Mouse (Mus musculus): ENCODE results near the gene Tas1r2.

Tas1r2 gene

DNA sequence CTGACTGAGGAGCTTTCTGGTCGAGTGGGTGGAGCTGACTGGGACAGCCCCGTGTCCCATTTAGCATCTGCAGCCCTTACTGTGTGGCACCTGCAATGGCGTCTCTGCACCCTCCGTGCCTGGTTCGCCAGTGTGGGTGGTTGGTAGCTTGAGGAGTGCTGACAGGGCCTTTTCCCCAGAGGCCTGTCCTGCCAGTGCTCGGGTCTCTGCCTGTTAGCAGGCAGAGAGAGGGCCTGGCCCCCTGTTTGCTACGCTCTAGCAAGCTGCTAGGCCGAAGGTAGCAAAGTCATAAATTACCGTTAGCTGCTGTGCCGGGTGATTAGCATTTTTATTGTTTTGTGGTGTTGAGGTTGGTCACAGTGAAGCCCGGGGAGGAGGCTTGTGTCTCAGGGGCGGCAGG lies 13.5 kb upstream of the Tas1r2 start:
- no peak for DNase-seq (ENCODE audit: low spot score)

GRCm38 (mm10) chr4:139640333-139640732 lies 13.0 kb upstream of the Tas1r2 start:
- no peak for DNase-seq (ENCODE audit: low spot score)

DNA sequence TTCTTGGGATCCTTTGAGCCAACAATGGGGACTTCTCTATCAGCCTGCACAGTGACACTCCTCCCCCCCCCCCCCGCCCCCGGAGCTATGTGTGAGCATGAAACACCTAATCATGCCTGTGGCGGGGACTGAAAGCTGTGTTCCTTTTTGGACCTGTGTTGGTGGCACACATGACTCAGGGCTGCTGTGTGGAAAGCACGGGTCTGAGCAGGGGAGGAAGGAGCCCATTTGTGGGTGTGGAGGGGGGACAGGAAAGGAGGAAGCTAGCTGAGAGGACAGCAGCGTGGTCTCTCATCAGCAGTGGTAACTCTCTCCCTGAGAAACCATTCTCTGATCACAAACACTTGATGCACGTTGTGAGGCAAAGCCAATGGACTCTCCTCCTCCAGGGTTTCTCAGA lies 12.6 kb upstream of the Tas1r2 start:
- no peak for DNase-seq (ENCODE audit: low spot score)

DNA sequence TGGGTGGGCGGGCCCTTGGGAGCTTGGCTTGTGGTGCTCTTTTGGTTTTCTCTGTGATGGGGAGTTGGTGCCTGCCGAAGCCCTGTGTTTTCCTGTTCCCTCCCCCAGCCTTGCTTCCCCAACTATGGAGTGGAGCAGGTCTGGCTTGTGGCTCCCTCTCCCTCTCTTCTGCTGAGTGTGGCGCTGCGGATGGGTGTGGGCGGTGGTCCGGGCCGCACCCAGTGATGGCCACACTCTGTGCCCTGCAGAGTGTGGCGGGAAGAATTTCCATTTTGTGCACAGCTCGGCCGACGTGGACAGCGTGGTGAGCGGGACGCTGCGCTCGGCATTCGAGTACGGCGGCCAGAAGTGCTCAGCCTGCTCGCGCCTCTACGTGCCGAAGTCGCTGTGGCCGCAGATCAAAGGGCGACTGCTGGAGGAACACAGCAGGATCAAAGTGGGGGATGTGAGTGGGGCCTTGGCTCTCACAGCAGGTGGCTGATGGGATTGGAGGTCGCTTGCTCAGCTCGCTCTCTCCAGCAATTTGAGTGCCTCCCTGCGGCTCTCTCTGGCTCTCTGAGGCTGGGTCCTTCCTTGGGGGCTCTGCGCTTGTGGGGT lies 11.4 kb upstream of the Tas1r2 start:
- DNase-seq (ENCODE audit: low spot score) = no peak

DNA sequence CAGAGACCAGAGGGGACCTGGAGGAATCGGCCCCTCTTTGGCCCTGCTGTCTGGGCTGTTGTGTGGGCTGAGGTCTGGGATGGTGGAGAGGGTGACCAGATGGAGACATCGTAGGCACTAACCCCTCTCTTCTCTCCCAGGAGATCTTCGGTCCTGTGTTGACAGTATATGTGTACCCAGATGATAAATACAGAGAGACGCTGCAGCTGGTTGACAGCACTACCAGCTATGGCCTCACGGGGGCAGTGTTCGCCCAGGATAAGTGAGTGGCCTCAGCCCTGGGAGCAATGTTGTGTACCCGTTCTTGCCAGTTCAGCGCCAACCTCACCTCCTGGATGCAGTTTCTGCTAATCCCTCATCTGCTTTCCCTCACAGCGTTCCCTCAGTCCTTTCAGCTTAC lies 9.4 kb upstream of the Tas1r2 start:
- DNase-seq (ENCODE audit: low spot score) = peak; percentile 85

- no peak for DNase-seq (ENCODE audit: low spot score)
These were observed 6.4 kb upstream of the Tas1r2 start for GRCm38 (mm10) chr4:139646916-139647315.

DNA sequence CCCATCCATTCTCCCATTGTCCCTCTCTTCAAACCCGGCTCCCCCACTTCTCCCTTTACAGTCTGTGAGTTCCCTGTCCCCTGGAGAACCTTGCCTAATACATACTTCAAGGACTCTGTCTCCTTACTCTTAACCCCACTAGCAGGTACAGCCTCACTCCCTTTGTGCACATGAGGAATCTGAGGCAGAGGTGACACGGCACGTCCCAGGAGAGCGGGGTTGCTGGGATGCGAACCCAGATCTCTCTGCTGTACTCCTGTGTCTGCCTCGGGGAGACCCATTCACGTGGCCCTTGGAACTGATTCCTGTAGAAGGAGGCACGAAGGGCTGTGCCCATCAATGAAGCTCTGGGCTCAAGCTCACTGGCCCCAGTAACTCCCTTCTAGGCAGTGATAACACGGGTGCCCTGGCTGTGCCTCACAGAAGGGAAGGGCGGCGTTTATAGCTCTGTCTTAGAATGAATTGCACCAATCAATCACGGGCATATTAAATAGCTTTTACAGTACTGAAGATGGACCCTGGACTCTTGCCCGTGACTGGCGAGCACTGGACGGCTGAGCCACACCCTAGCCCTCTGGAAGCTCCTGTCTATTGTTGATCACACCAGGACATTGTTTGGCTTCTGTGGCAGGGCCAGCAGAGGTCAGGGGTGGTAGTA lies 3.1 kb upstream of the Tas1r2 start:
- DNase-seq (ENCODE audit: low spot score) = no peak

DNA sequence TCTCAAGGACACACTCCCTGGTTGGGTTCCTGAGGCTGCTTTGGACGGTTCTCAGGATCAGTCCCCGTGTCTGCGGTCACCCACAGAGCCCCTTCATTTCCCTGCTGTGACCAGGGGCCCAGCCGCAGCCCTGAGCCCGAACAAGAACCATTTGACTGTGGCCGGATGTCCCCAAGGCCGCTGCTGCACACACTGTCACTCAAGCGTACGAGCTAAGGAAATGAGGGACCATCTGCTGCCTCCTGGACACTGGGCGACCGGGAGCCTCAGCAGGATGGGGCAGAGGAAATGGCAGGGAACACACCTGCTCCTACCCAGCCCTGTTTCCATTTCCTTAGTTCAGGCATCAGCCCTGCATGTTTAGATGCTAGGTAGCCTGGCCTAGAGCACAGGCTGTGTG lies 2.4 kb upstream of the Tas1r2 start:
- DNase-seq (ENCODE audit: low spot score) = no peak

DNA sequence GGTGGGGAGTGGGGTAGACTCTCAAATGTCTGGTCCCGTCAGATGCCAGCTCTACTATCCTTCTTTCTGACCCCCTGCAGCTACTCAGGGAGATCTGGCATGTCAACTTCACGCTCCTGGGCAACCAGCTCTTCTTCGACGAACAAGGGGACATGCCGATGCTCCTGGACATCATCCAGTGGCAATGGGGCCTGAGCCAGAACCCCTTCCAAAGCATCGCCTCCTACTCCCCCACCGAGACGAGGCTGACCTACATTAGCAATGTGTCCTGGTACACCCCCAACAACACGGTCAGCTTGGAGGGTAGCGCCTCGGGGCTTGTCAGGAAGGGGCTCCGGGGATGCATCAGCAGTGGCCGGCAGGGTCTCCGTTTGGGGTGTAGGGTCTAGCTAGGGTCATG lies 8.6 kb downstream of the Tas1r2 start:
- DNase-seq (ENCODE audit: low spot score) = no peak

DNA sequence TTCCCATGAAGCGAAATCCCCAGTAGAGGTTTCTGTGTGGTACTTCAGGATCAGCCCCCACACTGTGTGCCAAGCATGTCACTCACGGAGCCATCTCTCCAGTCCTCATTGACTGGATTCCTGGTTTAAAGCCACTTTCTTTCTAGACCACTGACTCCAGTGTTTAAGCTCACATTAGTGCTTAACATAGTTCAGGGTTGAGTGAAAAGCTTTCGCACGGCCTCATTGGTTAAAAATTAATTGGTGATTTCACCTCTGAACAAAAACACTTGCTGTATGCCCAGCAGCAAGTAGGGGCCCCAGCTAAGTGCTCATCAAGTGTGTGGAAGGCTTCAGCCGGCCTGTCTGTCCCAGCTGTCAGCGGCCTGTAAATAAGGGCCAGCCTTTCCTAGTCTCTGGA lies 14.3 kb downstream of the Tas1r2 start:
- no peak for DNase-seq (ENCODE audit: low spot score)

DNA sequence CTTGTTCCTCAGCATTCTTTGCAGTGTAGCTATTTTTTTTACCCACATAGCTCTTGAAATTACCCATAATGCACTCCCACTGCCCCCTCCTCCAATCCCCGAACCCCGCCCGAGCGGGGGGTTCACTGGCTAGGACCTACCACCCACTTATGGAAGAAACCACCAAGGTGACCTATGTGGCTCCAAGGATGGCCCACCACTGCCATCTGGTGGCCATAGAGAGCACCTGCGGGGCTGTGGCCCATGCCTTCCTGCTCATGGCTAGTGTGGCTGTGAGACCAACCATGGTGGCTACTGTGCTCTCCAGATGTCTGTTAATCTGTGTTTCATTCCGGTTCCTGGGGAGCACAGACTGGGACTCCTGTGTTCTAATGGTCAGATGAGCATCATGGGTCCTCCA lies 16.5 kb downstream of the Tas1r2 start:
- peak; percentile 41 for DNase-seq (ENCODE audit: low spot score)

DNA sequence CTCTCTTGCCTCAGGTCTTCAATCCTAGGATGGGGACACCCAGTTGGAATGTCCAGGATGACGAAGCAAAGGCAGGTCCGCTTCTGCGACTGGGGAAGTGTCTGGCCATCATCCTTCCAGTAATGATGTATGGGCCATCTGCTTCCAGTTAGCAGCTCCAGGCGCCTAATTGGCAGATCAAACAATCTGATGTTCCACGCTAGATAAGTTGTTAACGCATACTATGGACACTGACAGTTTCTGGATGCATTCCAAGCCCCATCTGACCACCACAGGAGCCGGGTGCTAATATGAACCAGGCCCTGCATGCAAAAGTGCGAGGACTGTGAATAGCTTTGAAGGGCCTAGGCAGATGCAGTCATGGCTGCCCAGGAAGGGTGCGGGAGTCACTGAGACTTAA lies 22.4 kb downstream of the Tas1r2 start:
- DNase-seq (ENCODE audit: low spot score) = no peak

- DNase-seq (ENCODE audit: low spot score) = no peak
These were observed 30.6 kb downstream of the Tas1r2 start for GRCm38 (mm10) chr4:139683728-139684638.

DNA sequence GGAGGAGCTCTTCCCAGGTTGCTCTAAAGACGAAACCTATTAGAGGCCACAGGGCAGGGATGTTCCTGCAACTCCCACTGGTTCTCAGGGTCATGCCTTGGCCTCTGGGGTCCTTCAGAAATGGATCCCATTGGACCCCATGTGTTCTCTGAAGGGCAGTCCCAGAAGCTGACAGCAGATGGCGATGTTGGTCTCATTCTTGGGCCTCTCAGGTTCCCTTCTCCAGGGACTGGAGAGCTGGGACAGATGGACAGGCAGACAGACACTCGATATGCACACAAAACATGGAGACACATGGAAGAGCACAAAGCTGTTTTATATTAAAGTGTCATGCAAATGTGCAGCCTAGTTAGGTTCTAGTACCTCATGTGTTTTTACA lies 31.3 kb downstream of the Tas1r2 start:
- peak; percentile 73 for DNase-seq (ENCODE audit: low spot score)

DNA sequence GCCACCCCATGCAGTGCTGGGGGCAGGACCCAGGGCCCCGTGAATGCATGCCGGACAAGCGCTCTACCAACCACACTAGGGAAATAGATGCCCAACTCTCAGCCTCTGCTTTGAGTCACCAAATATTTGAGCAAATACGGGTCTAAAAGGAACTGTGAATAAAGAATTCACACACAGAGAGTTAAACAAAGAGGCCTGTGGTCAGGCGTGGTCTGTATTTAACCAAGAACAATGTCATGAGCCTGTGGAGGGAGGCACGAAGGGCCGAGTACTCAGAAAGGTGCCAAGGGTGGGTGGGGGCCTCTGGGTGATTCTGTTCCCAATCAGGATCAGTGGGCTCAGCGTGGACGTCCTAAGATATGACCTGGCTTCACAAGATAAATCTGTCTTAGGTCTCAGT lies 34.7 kb downstream of the Tas1r2 start:
- no peak for DNase-seq (ENCODE audit: low spot score)

GRCm38 (mm10) chr4:139689627-139690269 lies 36.4 kb downstream of the Tas1r2 start:
- DNase-seq (ENCODE audit: low spot score) = no peak

GRCm38 (mm10) chr4:139693315-139693714 lies 40.0 kb downstream of the Tas1r2 start:
- no peak for DNase-seq (ENCODE audit: low spot score)

DNA sequence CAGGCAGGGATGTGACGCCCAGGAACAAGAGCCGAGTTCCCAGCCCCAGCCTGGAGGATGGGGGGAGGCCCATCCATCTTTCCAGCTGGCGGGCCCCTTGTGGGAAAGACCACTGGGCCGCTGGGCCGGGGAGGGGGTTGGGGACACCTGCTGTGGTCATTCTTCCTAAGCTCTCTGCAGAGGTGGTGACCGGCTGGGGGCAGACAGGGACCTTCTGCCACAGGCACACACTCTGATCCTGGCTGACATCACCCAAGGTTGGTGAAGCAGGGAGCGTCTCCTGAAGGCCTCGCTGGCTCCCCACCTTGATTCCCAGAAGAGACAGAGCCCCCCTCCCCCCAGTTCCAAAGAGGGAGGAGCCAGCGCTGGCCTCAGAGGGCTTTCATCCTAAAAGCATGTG lies 44.4 kb downstream of the Tas1r2 start:
- no peak for DNase-seq (ENCODE audit: low spot score)

DNA sequence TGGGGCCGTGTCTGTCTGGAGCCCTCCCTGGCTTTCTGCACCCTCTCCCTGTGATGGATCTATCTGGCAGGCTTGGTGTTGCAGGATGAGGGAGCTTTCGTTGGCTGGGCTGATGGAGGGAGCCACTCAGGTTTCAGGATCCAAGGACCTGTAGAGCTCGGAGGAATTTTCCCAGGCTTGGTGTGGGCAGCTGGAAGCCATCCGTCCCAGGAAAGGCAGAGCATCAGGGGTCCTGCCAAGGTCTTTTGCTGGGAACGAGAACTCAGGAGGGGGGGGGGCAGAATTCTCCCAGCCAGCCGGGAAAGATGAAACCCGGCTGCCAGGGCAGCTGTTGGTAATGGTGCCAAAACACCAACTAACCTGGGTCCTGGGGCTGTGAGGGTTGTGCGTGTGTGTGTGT lies 45.3 kb downstream of the Tas1r2 start:
- DNase-seq (ENCODE audit: low spot score) = no peak

DNA sequence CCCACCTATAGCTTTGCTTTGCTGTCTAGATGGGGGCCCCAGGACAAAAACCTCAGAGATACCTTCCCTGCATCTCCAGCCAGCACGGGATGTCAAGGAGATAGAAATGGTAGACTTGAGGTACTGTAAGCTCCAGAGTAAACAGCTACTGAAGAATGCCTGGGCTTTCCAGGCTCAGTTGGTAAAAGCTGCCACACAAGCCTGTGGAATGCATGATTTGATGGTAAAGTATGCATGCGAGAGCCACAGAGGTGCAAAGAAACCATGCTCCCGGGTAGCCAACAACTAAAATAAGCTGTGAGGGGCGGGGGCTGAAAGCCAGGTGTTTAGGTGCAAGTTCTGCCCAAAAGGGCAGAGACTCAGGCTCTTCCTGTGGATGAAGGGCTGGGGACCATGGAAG lies 49.6 kb downstream of the Tas1r2 start:
- no peak for DNase-seq (ENCODE audit: low spot score)

- no peak for DNase-seq (ENCODE audit: low spot score)
These were observed 50.1 kb downstream of the Tas1r2 start for GRCm38 (mm10) chr4:139703468-139703867.

DNA sequence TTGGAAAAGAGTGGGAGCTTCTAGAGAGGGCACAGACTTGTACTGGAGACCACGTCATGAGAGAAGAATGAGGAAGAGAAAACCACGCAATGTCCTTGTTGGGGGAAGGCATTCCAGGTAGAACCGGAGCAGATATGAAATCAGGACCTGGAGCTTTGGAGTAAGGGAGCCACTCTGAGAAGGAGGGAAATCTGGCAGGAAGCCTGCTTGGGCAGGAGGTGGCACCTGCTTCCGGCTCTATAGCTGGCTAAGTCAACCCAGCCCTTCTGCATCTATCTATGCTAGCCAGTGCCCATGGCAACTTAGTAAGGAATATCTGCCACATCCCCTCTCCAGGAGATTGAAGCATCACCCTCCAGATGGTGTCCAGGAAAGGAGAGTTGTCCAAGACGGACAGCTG lies 52.6 kb downstream of the Tas1r2 start:
- DNase-seq (ENCODE audit: low spot score) = no peak
